Mouse (Mus musculus) olfactory bulb, adult 2 months (tissue): ENCODE data around the gene Myh3.

Source experiments
- CTCF ChIP-seq: fragments of 200-500 bp; IDR thresholded peaks from 2 replicates; pipeline ENCODE4 v1.5.1; 2012; ENCODE audit warnings: low read depth, mild to moderate bottlenecking, low read length, moderate library complexity; ENCODE audit not compliant: insufficient read depth
- POLR2A ChIP-seq: fragments of 200-500 bp; IDR thresholded peaks from 2 replicates; pipeline ENCODE4 v1.6.1; 2012; ENCODE audit warnings: mild to moderate bottlenecking, low read depth, low read length, moderate library complexity; ENCODE audit not compliant: insufficient read depth

- TF ChIP-seq POLR2A, result no peak
- TF ChIP-seq CTCF, result no peak
These were observed 3.1 kb upstream of the Myh3 start for GRCm38 (mm10) chr11:67075036-67075435.
